Mouse (Mus musculus): ENCODE results near the gene Gnpat.

- TF ChIP-seq GATA1 (IDR thresholded peaks at IDR 0.05; ENCODE audit: borderline replicate concordance, low read length) (no peak), FLI1 (IDR thresholded peaks at IDR 0.05; ENCODE audit: low read length) (no peak)
Observed at GRCm38 (mm10) chr8:124830050-124830449, 32.8 kb upstream of the Gnpat start.

Data from megakaryocyte, embryonic 14.5 days (primary cell).